Mouse (Mus musculus) heart, postnatal 0 days (tissue): ENCODE measurements around the gene Atrnl1. TPM values are rescaled to one million over a fixed set of nuclear protein-coding genes. Genes with fewer than 3 reads are reported as not detected.

ENCODE experiments used
- ATAC-seq: fragments of 200-750 bp; cut with Nextera tagmentation; 2 replicates; pipeline ENCODE4 v1.8.0; 2017; ENCODE audit warnings: low read depth, moderate number of reproducible peaks, moderate library complexity; ENCODE audit not compliant: insufficient read depth
- DNase-seq: peaks from one replicate; pipeline ENCODE4 v3.0.0-alpha.2; 2016; ENCODE audit warnings: low spot score
- H3K27ac ChIP-seq: fragments of 300-500 bp; sonication (generic); 2 replicates; pipeline ENCODE4 v1.5.1; 2014; ENCODE audit warnings: low read depth, mild to moderate bottlenecking
- H3K27me3 ChIP-seq: fragments of 300-500 bp; sonication (generic); 2 replicates; pipeline ENCODE4 v1.6.1; 2014; ENCODE audit warnings: low read length, mixed read lengths; ENCODE audit not compliant: control insufficient read depth, insufficient read depth
- H3K36me3 ChIP-seq: fragments of 300-500 bp; sonication (generic); replicated peaks from 2 replicates; pipeline ENCODE4 v1.6.1; 2014; ENCODE audit warnings: low read length, mixed read lengths; ENCODE audit not compliant: control insufficient read depth, insufficient read depth
- H3K4me1 ChIP-seq: fragments of 300-500 bp; sonication (generic); 2 replicates; pipeline ENCODE4 v1.6.1; 2014; ENCODE audit warnings: antibody characterized with exemption; ENCODE audit not compliant: control insufficient read depth, insufficient read depth
- H3K4me2 ChIP-seq: fragments of 300-500 bp; sonication (generic); 2 replicates; pipeline ENCODE4 v1.6.1; 2014; ENCODE audit warnings: low read depth, mild to moderate bottlenecking, low read length, moderate library complexity
- H3K4me3 ChIP-seq: fragments of 300-500 bp; sonication (generic); 2 replicates; pipeline ENCODE4 v1.5.1; 2014; ENCODE audit warnings: low read depth, low read length
- H3K9ac ChIP-seq: fragments of 300-500 bp; sonication (generic); replicated peaks from 2 replicates; pipeline ENCODE4 v1.6.1; 2014; ENCODE audit warnings: low read depth, low read length, mixed read lengths
- H3K9me3 ChIP-seq: fragments of 300-500 bp; sonication (generic); replicated peaks from 2 replicates; pipeline ENCODE4 v1.6.1; 2016; ENCODE audit warnings: low read length; ENCODE audit not compliant: control insufficient read depth
- CTCF ChIP-seq: IDR thresholded peaks from 2 replicates; pipeline ENCODE4 v1.5.1; 2016; ENCODE audit warnings: antibody characterized with exemption, control low read depth, low read depth
- EP300 ChIP-seq: IDR thresholded peaks from 2 replicates; pipeline ENCODE4 v1.6.1; 2016; ENCODE audit warnings: antibody characterized with exemption, low read depth
- WGBS: fragments of 180-500 bp; shearing (Covaris S2); extraction: QIAGEN DNeasy Blood & Tissue Kit; methylation state at CpG from one replicate; pipeline ENCODE4 v1.1.7; 2014; 5-methylcytosine and 5-hydroxymethylcytosine counted together
- polyA plus RNA-seq: library from polyadenylated mRNA; unstranded; fragments of >200 nt; fragmentation: Nextera tagmentation; extraction: Ambion mirVana; gene quantifications from 2 replicates; pipeline ENCODE4 v1.2.1, GENCODE M21; 2015
- total RNA-seq: library from RNA; depleted of rRNA; stranded (reverse); fragments of >200 nt; gene quantifications from 2 replicates; pipeline ENCODE4 v1.2.3, GENCODE M21; 2014; ENCODE audit warnings: low replicate concordance

Atrnl1 gene
- total and polyA plus RNA-seq, 2 experiments from 2014 or later: 1.7 to 16.9 TPM

DNA sequence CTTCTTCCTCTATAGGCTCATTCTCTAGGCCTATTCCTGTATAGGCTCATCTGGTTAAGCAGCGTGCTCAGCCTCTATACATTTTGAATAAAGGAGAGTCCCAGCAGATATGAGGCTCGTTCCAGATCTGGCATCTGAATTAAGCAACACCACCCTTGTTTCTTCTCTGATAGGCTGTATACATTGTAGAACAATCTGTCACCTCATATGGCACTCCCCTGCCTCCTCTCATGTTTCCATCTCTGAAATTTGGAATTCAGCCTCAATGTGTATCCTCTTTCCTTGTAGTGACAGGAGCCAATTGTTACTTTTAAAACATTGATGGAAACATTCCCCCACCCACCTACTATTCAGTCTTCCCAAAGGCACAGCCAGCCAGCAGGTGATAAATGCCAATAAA lies 414.2 kb downstream of the Atrnl1 start:
- H3K4me1 ChIP-seq: no peaks in the 10 kb centered on the region
- DNase-seq (no peak), ATAC-seq (no peak)
- no peaks in the 10 kb centered on the region for H3K27me3 ChIP-seq
- no peak overlapping the region for H3K4me2 ChIP-seq
- no peak overlapping the region for H3K9ac ChIP-seq
- H3K36me3 ChIP-seq: no peaks in the 10 kb centered on the region
- H3K9me3 ChIP-seq: no peaks in the 10 kb centered on the region
- WGBS: 76% methylated on average over 2 of the region's 2 CpGs
- H3K4me3 ChIP-seq: no peak overlapping the region
- TF ChIP-seq CTCF (no peak), EP300 (no peak)
- H3K27ac ChIP-seq: no peak overlapping the region

DNA sequence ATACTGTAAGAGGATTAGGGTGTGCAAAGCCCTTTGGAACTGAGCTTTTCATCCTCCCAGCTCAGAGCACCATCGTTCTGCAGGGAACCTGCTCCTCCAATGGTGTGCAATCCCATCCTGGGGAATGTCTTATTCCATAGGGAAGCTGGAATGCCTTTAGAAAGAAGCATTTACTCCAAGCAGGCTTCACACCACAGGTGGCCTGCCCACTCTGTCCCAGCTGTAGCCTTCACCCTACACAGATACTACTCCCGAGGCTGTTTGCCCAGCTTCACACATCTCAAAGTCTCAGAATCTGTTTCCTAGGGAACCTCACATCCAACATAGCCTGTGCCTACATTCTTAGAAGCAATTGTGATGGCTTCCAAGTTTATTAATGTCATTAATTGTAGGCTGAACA lies 418.8 kb downstream of the Atrnl1 start:
- Histone ChIP-seq H3K9ac (no peak overlapping the region), H3K9me3 (peaks cover 5% of the 10 kb centered on the region; the same call in 1 of the 2 replicates), H3K4me2 (no peak overlapping the region), H3K27ac (no peak overlapping the region), H3K27me3 (no peaks in the 10 kb centered on the region), H3K4me1 (no peaks in the 10 kb centered on the region), H3K36me3 (no peaks in the 10 kb centered on the region), H3K4me3 (no peak overlapping the region)
- DNase-seq (no peak), ATAC-seq (no peak)
- no peak for TF ChIP-seq EP300
- TF ChIP-seq CTCF: no peak
- WGBS: 72% methylated on average over 2 of the region's 2 CpGs

DNA sequence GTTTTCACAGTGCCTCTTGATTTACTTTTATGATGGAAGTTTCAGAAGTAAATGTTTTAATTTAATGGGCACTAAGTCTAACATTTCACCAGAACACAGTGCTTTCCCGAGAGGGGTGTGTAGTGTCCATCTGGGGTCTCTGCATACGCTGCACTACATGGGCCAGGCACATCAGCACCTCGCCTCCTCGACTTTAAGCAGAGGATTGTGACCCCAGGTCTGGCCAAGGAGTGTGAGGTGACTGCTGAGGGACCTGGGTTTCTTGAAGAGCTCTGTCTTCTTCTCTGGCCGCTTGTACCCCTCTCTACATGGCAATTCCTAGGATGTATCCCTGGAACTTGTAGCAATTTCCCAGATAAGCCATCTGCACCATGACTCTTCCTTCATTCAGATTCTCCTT lies 422.4 kb downstream of the Atrnl1 start:
- 86% methylated on average over 5 of the region's 5 CpGs for WGBS

DNA sequence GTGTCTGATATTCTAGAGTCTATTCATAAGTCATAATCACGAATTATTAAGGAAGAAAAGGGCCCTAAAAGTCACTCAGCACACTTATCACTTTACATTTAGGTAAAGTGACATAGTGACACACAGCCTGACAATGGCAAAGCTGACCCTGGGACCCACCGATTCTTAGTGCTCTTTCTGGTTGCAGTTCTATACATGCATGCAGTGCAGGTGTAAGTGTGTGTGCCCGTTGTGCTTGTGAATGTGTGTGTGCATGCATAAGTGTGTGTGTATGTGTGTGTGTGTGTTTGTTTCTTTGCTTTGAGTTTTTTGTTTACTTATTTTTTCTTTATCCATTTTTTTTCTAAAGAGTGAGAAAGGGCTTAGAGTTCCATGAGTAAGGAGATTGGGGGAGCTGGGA lies 425.3 kb downstream of the Atrnl1 start:
- no peak overlapping the region for H3K4me2 ChIP-seq
- H3K9me3 ChIP-seq: no peaks in the 10 kb centered on the region
- ATAC-seq (no peak), DNase-seq (no peak)
- WGBS: 78% methylated on average over 3 of the region's 3 CpGs
- TF ChIP-seq EP300 (no peak), CTCF (no peak)
- H3K27ac ChIP-seq: no peak overlapping the region
- no peaks in the 10 kb centered on the region for H3K4me1 ChIP-seq
- H3K4me3 ChIP-seq: no peak overlapping the region
- H3K36me3 ChIP-seq: no peaks in the 10 kb centered on the region
- H3K9ac ChIP-seq: no peak overlapping the region
- H3K27me3 ChIP-seq: no peaks in the 10 kb centered on the region

More for the DNA sequence above, 422.4 kb downstream of the Atrnl1 start:
- no peak overlapping the region for H3K9ac ChIP-seq
- H3K4me3 ChIP-seq: no peak overlapping the region
- ATAC-seq: no peak
- H3K27ac ChIP-seq: no peak overlapping the region
- no peak for DNase-seq
- H3K27me3 ChIP-seq: no peaks in the 10 kb centered on the region
- peaks cover 5% of the 10 kb centered on the region; the same call in 1 of the 2 replicates for H3K9me3 ChIP-seq
- no peaks in the 10 kb centered on the region for H3K36me3 ChIP-seq
- H3K4me1 ChIP-seq: no peaks in the 10 kb centered on the region
- H3K4me2 ChIP-seq: no peak overlapping the region
- TF ChIP-seq EP300 (no peak), CTCF (no peak)

DNA sequence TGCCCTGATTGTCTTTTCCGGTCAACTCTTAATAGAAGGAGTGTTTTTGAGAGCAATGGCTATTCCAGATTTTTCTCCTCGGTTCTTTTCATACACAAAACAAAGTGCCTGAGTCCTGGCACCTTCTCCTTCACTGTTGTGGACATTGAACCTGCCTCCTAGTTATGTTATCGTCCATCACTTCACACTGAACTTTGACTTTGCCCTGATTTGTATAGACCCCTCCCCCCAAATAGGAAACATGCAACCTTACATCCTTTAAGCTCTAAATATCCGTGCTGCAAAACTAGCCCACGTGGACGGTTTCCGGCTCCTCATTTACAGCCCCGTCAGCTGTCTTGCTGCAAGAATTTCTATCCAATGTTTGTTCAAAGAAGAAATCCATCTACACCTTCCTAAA lies 432.3 kb downstream of the Atrnl1 start:
- Histone ChIP-seq H3K4me2 (no peak overlapping the region), H3K27me3 (no peaks in the 10 kb centered on the region), H3K4me1 (no peaks in the 10 kb centered on the region), H3K9me3 (no peaks in the 10 kb centered on the region), H3K9ac (no peak overlapping the region), H3K36me3 (no peaks in the 10 kb centered on the region), H3K27ac (no peak overlapping the region), H3K4me3 (no peak overlapping the region)
- TF ChIP-seq EP300 (no peak), CTCF (no peak)
- no peak for ATAC-seq
- WGBS: 72% methylated on average over 8 of the region's 8 CpGs
- DNase-seq: no peak

DNA sequence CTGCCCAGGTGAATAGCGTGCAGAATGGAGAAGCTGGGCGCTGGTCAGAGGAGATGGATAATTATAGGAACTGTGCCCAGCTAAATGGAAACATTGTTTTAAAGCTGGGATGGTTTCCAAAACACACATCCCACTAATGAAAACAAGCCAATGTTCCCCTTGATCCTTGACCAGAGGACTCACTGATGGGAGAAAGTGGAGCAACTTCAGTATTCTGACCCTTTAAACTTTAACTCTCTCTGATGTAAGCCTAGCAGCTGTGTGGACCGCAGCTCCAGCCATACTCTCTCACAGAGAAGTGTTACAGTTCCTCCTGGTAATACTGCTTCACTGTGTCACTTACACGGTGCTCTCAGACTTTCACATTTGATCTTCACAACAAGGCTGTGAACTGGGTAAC lies 432.7 kb downstream of the Atrnl1 start:
- Histone ChIP-seq H3K9ac (no peak overlapping the region), H3K27ac (no peak overlapping the region), H3K4me2 (no peak overlapping the region), H3K36me3 (no peaks in the 10 kb centered on the region), H3K4me3 (no peak overlapping the region), H3K4me1 (no peaks in the 10 kb centered on the region), H3K9me3 (no peaks in the 10 kb centered on the region), H3K27me3 (no peaks in the 10 kb centered on the region)
- 43% methylated on average over 4 of the region's 4 CpGs for WGBS
- ATAC-seq: no peak
- no peak for DNase-seq
- TF ChIP-seq EP300 (no peak), CTCF (no peak)
